Mouse (Mus musculus) brain, embryonic 14.5 days (tissue): ENCODE data around the gene Bok.

ENCODE experiments used
- CTCF ChIP-seq: fragments of 200-500 bp; IDR thresholded peaks from 2 replicates; pipeline ENCODE4 v1.5.1; 2012; ENCODE audit warnings: inconsistent platforms, mild to moderate bottlenecking, moderate library complexity, borderline replicate concordance; ENCODE audit not compliant: insufficient read depth, insufficient read length; ENCODE audit errors: extremely low read depth
- POLR2A ChIP-seq: fragments of 200-500 bp; IDR thresholded peaks from 2 replicates; pipeline ENCODE4 v1.6.1; 2012; ENCODE audit warnings: mild to moderate bottlenecking, inconsistent platforms, borderline replicate concordance; ENCODE audit not compliant: poor library complexity, insufficient read depth, insufficient read length, severe bottlenecking; ENCODE audit errors: extremely low read depth

DNA sequence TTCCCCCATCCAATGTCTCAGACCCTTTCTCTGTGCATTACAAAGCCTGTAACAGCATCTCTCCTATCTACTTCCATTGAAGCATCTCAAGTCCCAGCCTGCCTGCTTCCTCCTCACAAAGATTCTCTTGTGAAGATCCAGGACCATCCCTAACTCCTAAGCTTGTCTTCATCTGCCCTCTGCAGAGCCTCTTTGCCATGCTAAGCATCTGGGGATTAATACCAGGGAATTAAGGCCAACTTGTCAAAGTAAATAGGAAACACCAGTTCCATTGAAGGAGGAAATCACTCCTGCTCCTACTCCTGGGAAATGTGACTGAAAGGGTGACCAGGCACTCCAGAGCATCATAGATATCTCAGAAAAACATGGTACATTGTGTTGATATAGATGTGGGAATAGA lies 15.5 kb upstream of the Bok start:
- TF ChIP-seq POLR2A (no peak), CTCF (no peak)
